Mouse (Mus musculus): ENCODE measurements around the gene Slc25a18. TPM values are rescaled to one million over a fixed set of nuclear protein-coding genes. Genes with fewer than 3 reads are reported as not detected.

The Slc25a18 gene
- 0.35 and 1.2 TPM in 2 replicates for polyA plus RNA-seq (2016; fragmentation: Nextera tagmentation; extraction: Ambion mirVana)

GRCm38 (mm10) chr6:120773149-120773628 lies at the start of gene Slc25a18:
TSS of gene Slc25a18 (plus strand) at chr6:120773578.
- no peak within 1 kb of the TSS for H3K4me3 ChIP-seq
- peaks cover 26% of the 10 kb centered on the region for H3K4me1 ChIP-seq
- H3K27me3 ChIP-seq (ENCODE audit: low read depth, poor library complexity, severe bottlenecking): no peaks in the 10 kb centered on the region
- H3K27ac ChIP-seq (replicated peaks): peak within 1 kb of the TSS; percentile 82
- WGBS: 66% methylated on average over 5 of the region's 5 CpGs
- DNase-seq (ENCODE audit: low spot score): peak; percentile 44
- H3K9me3 ChIP-seq (replicated peaks): no peaks in the 10 kb centered on the region
- peaks cover 47% of the 10 kb centered on the region for H3K36me3 ChIP-seq

GRCm38 (mm10) chr6:120725986-120726385 lies 47.4 kb upstream of the Slc25a18 start:
- Histone ChIP-seq H3K4me3 (no peak overlapping the region), H3K27me3 (ENCODE audit: low read depth, poor library complexity, severe bottlenecking) (no peaks in the 10 kb centered on the region), H3K4me1 (no peaks in the 10 kb centered on the region), H3K36me3 (peaks cover 16% of the 10 kb centered on the region), H3K9me3 (replicated peaks) (no peaks in the 10 kb centered on the region), H3K27ac (replicated peaks) (no peak overlapping the region)
- no peak for DNase-seq (ENCODE audit: low spot score)
- 98% methylated on average over 2 of the region's 2 CpGs for WGBS

- Histone ChIP-seq H3K4me3 (no peak overlapping the region), H3K4me1 (no peaks in the 10 kb centered on the region), H3K27me3 (ENCODE audit: low read depth, poor library complexity, severe bottlenecking) (no peaks in the 10 kb centered on the region), H3K9me3 (replicated peaks) (no peaks in the 10 kb centered on the region), H3K27ac (replicated peaks) (no peak overlapping the region), H3K36me3 (peaks cover 74% of the 10 kb centered on the region)
- DNase-seq (ENCODE audit: low spot score): no peak
- WGBS: 92% methylated on average over 3 of the region's 3 CpGs
Measured at GRCm38 (mm10) chr6:120736011-120736410, 37.4 kb upstream of the Slc25a18 start.

GRCm38 (mm10) chr6:120736566-120736965 lies 36.8 kb upstream of the Slc25a18 start:
- H3K27ac ChIP-seq (replicated peaks): no peak overlapping the region
- no peak for DNase-seq (ENCODE audit: low spot score)
- WGBS: 79% methylated on average over 3 of the region's 3 CpGs
- H3K9me3 ChIP-seq (replicated peaks): no peaks in the 10 kb centered on the region
- H3K4me1 ChIP-seq: no peaks in the 10 kb centered on the region
- H3K27me3 ChIP-seq (ENCODE audit: low read depth, poor library complexity, severe bottlenecking): no peaks in the 10 kb centered on the region
- no peak overlapping the region for H3K4me3 ChIP-seq
- H3K36me3 ChIP-seq: peaks cover 75% of the 10 kb centered on the region

GRCm38 (mm10) chr6:120743130-120743529 lies 30.2 kb upstream of the Slc25a18 start:
- no peaks in the 10 kb centered on the region for H3K9me3 ChIP-seq (replicated peaks)
- no peaks in the 10 kb centered on the region for H3K27me3 ChIP-seq (ENCODE audit: low read depth, poor library complexity, severe bottlenecking)
- H3K4me3 ChIP-seq: no peak overlapping the region
- 90% methylated on average over 2 of the region's 2 CpGs for WGBS
- H3K36me3 ChIP-seq: peaks cover 53% of the 10 kb centered on the region
- no peak overlapping the region for H3K27ac ChIP-seq (replicated peaks)
- no peaks in the 10 kb centered on the region for H3K4me1 ChIP-seq
- DNase-seq (ENCODE audit: low spot score): no peak

GRCm38 (mm10) chr6:120744266-120744665 lies 29.1 kb upstream of the Slc25a18 start:
- Histone ChIP-seq H3K4me3 (no peak overlapping the region), H3K27me3 (ENCODE audit: low read depth, poor library complexity, severe bottlenecking) (no peaks in the 10 kb centered on the region), H3K36me3 (peaks cover 53% of the 10 kb centered on the region), H3K9me3 (replicated peaks) (no peaks in the 10 kb centered on the region), H3K27ac (replicated peaks) (no peak overlapping the region), H3K4me1 (no peaks in the 10 kb centered on the region)
- no peak for DNase-seq (ENCODE audit: low spot score)
- WGBS: 94% methylated on average over 7 of the region's 7 CpGs

- Histone ChIP-seq H3K36me3 (peaks cover 62% of the 10 kb centered on the region), H3K9me3 (replicated peaks) (no peaks in the 10 kb centered on the region), H3K27ac (replicated peaks) (no peak overlapping the region), H3K4me1 (no peaks in the 10 kb centered on the region), H3K27me3 (ENCODE audit: low read depth, poor library complexity, severe bottlenecking) (no peaks in the 10 kb centered on the region), H3K4me3 (no peak overlapping the region)
- DNase-seq (ENCODE audit: low spot score): no peak
- WGBS: 92% methylated on average over 2 of the region's 2 CpGs
Measured at GRCm38 (mm10) chr6:120746416-120746815, 27.0 kb upstream of the Slc25a18 start.

- Histone ChIP-seq H3K9me3 (replicated peaks) (no peaks in the 10 kb centered on the region), H3K4me3 (no peak overlapping the region), H3K27ac (replicated peaks) (no peak overlapping the region), H3K36me3 (peaks cover 99% of the 10 kb centered on the region), H3K27me3 (ENCODE audit: low read depth, poor library complexity, severe bottlenecking) (no peaks in the 10 kb centered on the region), H3K4me1 (no peaks in the 10 kb centered on the region)
- 82% methylated on average over 2 of the region's 2 CpGs for WGBS
- no peak for DNase-seq (ENCODE audit: low spot score)
Measured at GRCm38 (mm10) chr6:120761151-120761550, 12.2 kb upstream of the Slc25a18 start.

GRCm38 (mm10) chr6:120769972-120770371 lies 3.4 kb upstream of the Slc25a18 start:
- H3K27ac ChIP-seq (replicated peaks): no peak overlapping the region
- peaks cover 68% of the 10 kb centered on the region for H3K36me3 ChIP-seq
- H3K27me3 ChIP-seq (ENCODE audit: low read depth, poor library complexity, severe bottlenecking): no peaks in the 10 kb centered on the region
- no peak for DNase-seq (ENCODE audit: low spot score)
- 94% methylated on average over 1 of the region's 1 CpGs for WGBS
- no peak overlapping the region for H3K4me3 ChIP-seq
- peaks cover 26% of the 10 kb centered on the region for H3K4me1 ChIP-seq
- H3K9me3 ChIP-seq (replicated peaks): no peaks in the 10 kb centered on the region

- no peak for DNase-seq (ENCODE audit: low spot score)
- Histone ChIP-seq H3K27me3 (ENCODE audit: low read depth, poor library complexity, severe bottlenecking) (no peaks in the 10 kb centered on the region), H3K4me1 (peaks cover 26% of the 10 kb centered on the region), H3K9me3 (replicated peaks) (no peaks in the 10 kb centered on the region), H3K27ac (replicated peaks) (no peak overlapping the region), H3K4me3 (no peak overlapping the region), H3K36me3 (peaks cover 62% of the 10 kb centered on the region)
- WGBS: 98% methylated on average over 1 of the region's 1 CpGs
Measured at GRCm38 (mm10) chr6:120771366-120771765, 2.0 kb upstream of the Slc25a18 start.

GRCm38 (mm10) chr6:120772025-120772424 lies 1.4 kb upstream of the Slc25a18 start:
- H3K36me3 ChIP-seq: peaks cover 55% of the 10 kb centered on the region
- DNase-seq (ENCODE audit: low spot score): no peak
- H3K4me3 ChIP-seq: no peak overlapping the region
- peak overlapping the region; percentile 82; the same call in 1 of the 2 replicates for H3K27ac ChIP-seq (replicated peaks)
- no peaks in the 10 kb centered on the region for H3K27me3 ChIP-seq (ENCODE audit: low read depth, poor library complexity, severe bottlenecking)
- peaks cover 26% of the 10 kb centered on the region for H3K4me1 ChIP-seq
- no peaks in the 10 kb centered on the region for H3K9me3 ChIP-seq (replicated peaks)

GRCm38 (mm10) chr6:120773763-120774162 lies 385 bp downstream of the Slc25a18 start:
- H3K4me1 ChIP-seq: peaks cover 26% of the 10 kb centered on the region
- peaks cover 42% of the 10 kb centered on the region for H3K36me3 ChIP-seq
- H3K4me3 ChIP-seq: no peak overlapping the region
- WGBS: 88% methylated on average over 6 of the region's 6 CpGs
- H3K9me3 ChIP-seq (replicated peaks): no peaks in the 10 kb centered on the region
- no peak for DNase-seq (ENCODE audit: low spot score)
- H3K27ac ChIP-seq (replicated peaks): peak overlapping the region; percentile 82
- no peaks in the 10 kb centered on the region for H3K27me3 ChIP-seq (ENCODE audit: low read depth, poor library complexity, severe bottlenecking)

GRCm38 (mm10) chr6:120776286-120776685 lies 2.9 kb downstream of the Slc25a18 start:
- DNase-seq (ENCODE audit: low spot score): no peak
- no peak overlapping the region for H3K4me3 ChIP-seq
- H3K27ac ChIP-seq (replicated peaks): no peak overlapping the region
- 87% methylated on average over 3 of the region's 3 CpGs for WGBS
- peaks cover 26% of the 10 kb centered on the region for H3K4me1 ChIP-seq
- no peaks in the 10 kb centered on the region for H3K27me3 ChIP-seq (ENCODE audit: low read depth, poor library complexity, severe bottlenecking)
- no peaks in the 10 kb centered on the region for H3K9me3 ChIP-seq (replicated peaks)
- peaks cover 24% of the 10 kb centered on the region for H3K36me3 ChIP-seq

- H3K27ac ChIP-seq (replicated peaks): no peak overlapping the region
- DNase-seq (ENCODE audit: low spot score): no peak
- peaks cover 19% of the 10 kb centered on the region for H3K36me3 ChIP-seq
- 90% methylated on average over 9 of the region's 9 CpGs for WGBS
- no peaks in the 10 kb centered on the region for H3K9me3 ChIP-seq (replicated peaks)
- H3K4me1 ChIP-seq: peaks cover 19% of the 10 kb centered on the region
- no peak overlapping the region for H3K4me3 ChIP-seq
- no peaks in the 10 kb centered on the region for H3K27me3 ChIP-seq (ENCODE audit: low read depth, poor library complexity, severe bottlenecking)
Measured at GRCm38 (mm10) chr6:120777533-120777932, 4.2 kb downstream of the Slc25a18 start.

All from midbrain, embryonic 10.5 days (tissue).